Mouse (Mus musculus) hindbrain, embryonic 13.5 days (tissue): ENCODE measurements around the gene Spsb2. TPM values are rescaled to one million over a fixed set of nuclear protein-coding genes. Genes with fewer than 3 reads are reported as not detected.

Source experiments
- ATAC-seq: fragments of 200-750 bp; cut with Nextera tagmentation; 2 replicates; pipeline ENCODE4 v1.8.0; 2017; ENCODE audit warnings: moderate TSS enrichment; ENCODE audit not compliant: low FRiP score
- H3K27ac ChIP-seq: fragments of 300-500 bp; sonication (generic); 2 replicates; pipeline ENCODE4 v1.5.1; 2015; ENCODE audit warnings: inconsistent platforms, mild to moderate bottlenecking, moderate library complexity
- H3K27me3 ChIP-seq: fragments of 300-500 bp; sonication (generic); 2 replicates; pipeline ENCODE4 v1.6.1; 2015; ENCODE audit warnings: mild to moderate bottlenecking, inconsistent platforms
- H3K36me3 ChIP-seq: fragments of 300-500 bp; sonication (generic); 2 replicates; pipeline ENCODE4 v1.6.1; 2015; ENCODE audit warnings: mild to moderate bottlenecking, inconsistent platforms
- H3K4me1 ChIP-seq: fragments of 300-500 bp; sonication (generic); replicated peaks from 2 replicates; pipeline ENCODE4 v1.6.1; 2015; ENCODE audit warnings: inconsistent platforms
- H3K4me2 ChIP-seq: fragments of 300-500 bp; sonication (generic); 2 replicates; pipeline ENCODE4 v1.6.1; 2015; ENCODE audit warnings: inconsistent platforms, mild to moderate bottlenecking, moderate library complexity
- H3K4me3 ChIP-seq: fragments of 300-500 bp; sonication (generic); 2 replicates; pipeline ENCODE4 v1.5.1; 2015; ENCODE audit warnings: mild to moderate bottlenecking, inconsistent platforms
- H3K9ac ChIP-seq: fragments of 300-500 bp; sonication (generic); 2 replicates; pipeline ENCODE4 v1.6.1; 2015; ENCODE audit warnings: mild to moderate bottlenecking, inconsistent platforms
- H3K9me3 ChIP-seq: fragments of 300-500 bp; sonication (generic); 2 replicates; pipeline ENCODE4 v1.6.1; 2016; ENCODE audit warnings: inconsistent platforms
- WGBS: fragments of 180-500 bp; shearing (Covaris S2); methylation state at CpG from one replicate; pipeline ENCODE4 v1.1.7; 2015; 5-methylcytosine and 5-hydroxymethylcytosine counted together
- polyA plus RNA-seq: library from polyadenylated mRNA; unstranded; fragments of >200 nt; fragmentation: Nextera tagmentation; extraction: Ambion mirVana; gene quantifications from 2 replicates; pipeline ENCODE4 v1.2.1, GENCODE M21; 2015

Spsb2 gene
- polyA plus RNA-seq, 1 experiment from 2014 or later: 7.8 TPM

DNA sequence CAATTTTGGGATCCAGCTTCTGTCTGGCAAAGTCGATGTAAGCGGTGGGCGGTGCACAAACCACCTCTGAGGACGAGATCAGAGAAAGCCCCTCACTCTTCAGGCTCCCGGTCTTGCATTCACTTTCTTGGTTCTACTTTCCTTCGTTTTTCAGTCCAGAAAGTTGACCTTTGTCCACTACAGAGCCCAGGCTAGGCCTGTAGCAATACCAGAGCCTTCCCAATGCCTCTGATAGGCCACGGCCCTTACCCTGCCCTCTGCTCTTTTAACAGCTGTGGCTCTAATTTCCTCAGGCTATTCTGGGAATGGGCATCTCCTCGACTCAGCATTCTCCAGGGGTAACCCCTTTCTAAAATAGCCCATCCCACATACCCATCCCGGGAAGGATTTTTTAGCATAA lies 4.4 kb downstream of the Spsb2 start:
- Histone ChIP-seq H3K36me3 (peaks cover 45% of the 10 kb centered on the region), H3K27ac (peak overlapping the region; percentile 88; the same call in 1 of the 2 replicates), H3K4me3 (peak overlapping the region; percentile 59), H3K4me2 (peak overlapping the region; percentile 81), H3K27me3 (no peaks in the 10 kb centered on the region), H3K9ac (peak overlapping the region; percentile 86), H3K9me3 (no peaks in the 10 kb centered on the region), H3K4me1 (peaks cover 58% of the 10 kb centered on the region)
- ATAC-seq: no peak
- WGBS: 19% methylated on average over 9 of the region's 9 CpGs

DNA sequence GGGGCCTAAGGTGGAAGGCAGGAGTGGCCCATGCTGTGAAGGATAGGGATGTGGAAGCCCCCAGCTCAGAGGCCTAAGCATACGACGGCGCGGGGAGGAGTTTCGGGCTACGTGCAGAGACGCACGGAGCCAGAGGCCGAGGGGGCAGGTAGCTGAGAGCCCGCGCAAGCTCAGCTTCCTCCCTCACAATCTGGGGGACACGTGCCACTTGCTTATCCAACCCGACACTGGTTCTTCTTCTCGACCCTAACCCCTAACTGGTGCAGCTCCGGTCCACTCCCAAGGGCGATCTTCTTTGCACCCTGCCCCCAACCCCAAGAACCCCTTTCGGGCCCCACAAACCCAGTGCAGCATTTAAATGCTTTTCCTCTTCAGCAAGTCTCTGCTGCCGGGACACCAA lies 5.0 kb downstream of the Spsb2 start:
- peak overlapping the region; percentile 88 for H3K27ac ChIP-seq
- under 1% methylated on average over 18 of the region's 18 CpGs for WGBS
- H3K4me3 ChIP-seq: peak overlapping the region; percentile 59
- no peaks in the 10 kb centered on the region for H3K27me3 ChIP-seq
- ATAC-seq: peak; percentile 74
- H3K4me2 ChIP-seq: peak overlapping the region; percentile 81
- no peaks in the 10 kb centered on the region for H3K9me3 ChIP-seq
- peaks cover 52% of the 10 kb centered on the region for H3K4me1 ChIP-seq
- peaks cover 51% of the 10 kb centered on the region for H3K36me3 ChIP-seq
- H3K9ac ChIP-seq: peak overlapping the region; percentile 86

DNA sequence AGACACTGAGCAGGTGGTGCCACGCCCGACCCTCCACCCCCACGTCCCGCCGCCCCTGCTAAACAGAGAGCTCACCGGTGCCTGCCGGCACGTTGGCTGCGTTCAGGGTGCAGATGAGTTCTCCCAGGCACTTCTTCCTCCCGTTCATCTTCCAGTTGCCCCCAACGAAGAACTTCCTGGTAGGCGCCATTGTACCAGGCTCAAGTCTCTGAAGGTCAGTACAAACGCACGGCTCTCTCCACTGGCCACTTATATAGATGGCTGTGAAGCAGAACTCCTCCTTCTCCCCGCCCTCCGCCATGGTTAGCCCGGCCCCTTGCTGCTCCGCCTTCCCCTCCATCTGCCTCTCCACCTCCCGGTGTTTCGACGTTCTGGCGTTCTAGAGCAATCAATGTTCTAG lies 5.5 kb downstream of the Spsb2 start, which contains the start of gene Tpi1:
Tpi1 (minus strand) TSS at position 364 of the 400 bp plus-strand sequence.
- WGBS: under 1% methylated on average over 22 of the region's 22 CpGs
- peak within 1 kb of the TSS; percentile 81 for H3K4me2 ChIP-seq
- no peaks in the 10 kb centered on the region for H3K9me3 ChIP-seq
- peak; percentile 84 for ATAC-seq
- H3K36me3 ChIP-seq: peaks cover 55% of the 10 kb centered on the region
- peak within 1 kb of the TSS; percentile 86 for H3K9ac ChIP-seq
- H3K27ac ChIP-seq: peak within 1 kb of the TSS; percentile 88
- peaks cover 48% of the 10 kb centered on the region for H3K4me1 ChIP-seq
- H3K4me3 ChIP-seq: peak within 1 kb of the TSS; percentile 59
- H3K27me3 ChIP-seq: no peaks in the 10 kb centered on the region

DNA sequence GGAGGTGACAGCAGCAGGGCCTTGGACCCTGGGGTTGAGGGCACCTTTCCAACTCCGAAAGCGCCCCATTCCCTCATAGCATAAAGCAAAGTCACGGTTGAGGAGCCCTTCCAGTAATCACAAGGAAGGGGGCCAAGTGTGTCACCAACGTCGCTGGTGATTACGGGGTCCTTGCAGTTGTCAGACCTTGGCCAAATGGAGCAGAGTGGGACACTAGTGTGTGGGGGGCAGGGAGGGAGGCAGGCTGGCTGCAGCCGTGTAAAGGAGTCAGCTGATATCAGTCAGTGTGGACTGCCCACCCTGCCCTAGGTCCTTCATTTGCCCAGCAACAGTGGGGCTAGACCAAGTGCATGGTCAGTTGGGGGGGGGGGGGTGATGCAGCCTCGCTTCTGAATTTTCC lies 6.0 kb downstream of the Spsb2 start:
- Histone ChIP-seq H3K36me3 (peaks cover 61% of the 10 kb centered on the region), H3K9me3 (no peaks in the 10 kb centered on the region)
- ATAC-seq: peak; percentile 47

GRCm38 (mm10) chr6:124814858-124815774 lies 6.7 kb downstream of the Spsb2 start:
- no peak for ATAC-seq
- 67% methylated on average over 9 of the region's 9 CpGs for WGBS
- Histone ChIP-seq H3K36me3 (peaks cover 66% of the 10 kb centered on the region), H3K4me2 (no peak overlapping the region), H3K4me1 (peaks cover 36% of the 10 kb centered on the region), H3K27me3 (no peaks in the 10 kb centered on the region), H3K4me3 (no peak overlapping the region), H3K9me3 (no peaks in the 10 kb centered on the region), H3K27ac (no peak overlapping the region), H3K9ac (peak overlapping the region; percentile 13; the same call in 1 of the 2 replicates)

More for the DNA sequence above, 6.0 kb downstream of the Spsb2 start:
- Histone ChIP-seq H3K27me3 (no peaks in the 10 kb centered on the region), H3K9ac (no peak overlapping the region), H3K4me2 (peak overlapping the region; percentile 81), H3K27ac (peak overlapping the region; percentile 88), H3K4me3 (peak overlapping the region; percentile 59), H3K4me1 (peaks cover 43% of the 10 kb centered on the region)
- 40% methylated on average over 8 of the region's 8 CpGs for WGBS

- no peaks in the 10 kb centered on the region for H3K27me3 ChIP-seq
- ATAC-seq: no peak
- 93% methylated on average over 4 of the region's 4 CpGs for WGBS
Measured at GRCm38 (mm10) chr6:124816611-124817010, 8.2 kb downstream of the Spsb2 start.

DNA sequence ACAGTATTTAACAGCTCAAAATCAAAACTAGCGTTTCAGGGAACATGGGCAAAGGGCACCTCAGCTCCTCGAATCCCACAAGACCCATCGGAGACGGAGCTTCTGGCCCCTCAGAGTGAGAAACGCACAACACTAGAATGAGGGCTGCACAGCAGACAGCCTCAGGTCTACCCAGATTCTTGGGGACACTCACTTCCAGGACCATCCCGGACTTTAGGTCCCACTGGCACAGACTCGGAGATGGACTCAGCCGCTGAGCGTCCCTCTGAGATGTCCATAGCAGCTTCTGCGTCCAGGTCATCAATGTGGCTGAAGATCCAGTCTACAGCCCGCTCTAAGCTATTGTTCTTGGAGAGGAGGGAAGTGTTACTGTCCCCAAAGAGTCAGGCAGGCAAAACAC lies 8.7 kb downstream of the Spsb2 start:
- H3K9ac ChIP-seq: no peak overlapping the region
- WGBS: 98% methylated on average over 11 of the region's 11 CpGs
- no peaks in the 10 kb centered on the region for H3K9me3 ChIP-seq
- no peak for ATAC-seq
- no peak overlapping the region for H3K4me3 ChIP-seq
- H3K36me3 ChIP-seq: peaks cover 74% of the 10 kb centered on the region
- no peaks in the 10 kb centered on the region for H3K27me3 ChIP-seq
- H3K4me1 ChIP-seq: peaks cover 28% of the 10 kb centered on the region
- H3K27ac ChIP-seq: no peak overlapping the region
- H3K4me2 ChIP-seq: no peak overlapping the region

More at GRCm38 (mm10) chr6:124816611-124817010, 8.2 kb downstream of the Spsb2 start:
- Histone ChIP-seq H3K36me3 (peaks cover 74% of the 10 kb centered on the region), H3K4me1 (peaks cover 33% of the 10 kb centered on the region), H3K4me2 (no peak overlapping the region), H3K4me3 (no peak overlapping the region), H3K9me3 (no peaks in the 10 kb centered on the region), H3K9ac (no peak overlapping the region), H3K27ac (no peak overlapping the region)

- ATAC-seq: no peak
- H3K9ac ChIP-seq: no peak overlapping the region
- H3K4me1 ChIP-seq: peaks cover 23% of the 10 kb centered on the region
- peaks cover 77% of the 10 kb centered on the region for H3K36me3 ChIP-seq
- no peak overlapping the region for H3K27ac ChIP-seq
- no peaks in the 10 kb centered on the region for H3K27me3 ChIP-seq
- WGBS: 97% methylated on average over 8 of the region's 8 CpGs
- H3K9me3 ChIP-seq: no peaks in the 10 kb centered on the region
- no peak overlapping the region for H3K4me3 ChIP-seq
- H3K4me2 ChIP-seq: no peak overlapping the region
Measured at GRCm38 (mm10) chr6:124817563-124817962, 9.1 kb downstream of the Spsb2 start.

- 94% methylated on average over 8 of the region's 8 CpGs for whole genome bisulfite sequencing
- Histone ChIP-seq H3K36me3 (peaks cover 81% of the 10 kb centered on the region), H3K4me1 (peaks cover 19% of the 10 kb centered on the region), H3K4me2 (no peak overlapping the region), H3K27me3 (no peaks in the 10 kb centered on the region), H3K9me3 (no peaks in the 10 kb centered on the region), H3K27ac (no peak overlapping the region), H3K9ac (no peak overlapping the region), H3K4me3 (no peak overlapping the region)
- ATAC-seq: no peak
Measured at GRCm38 (mm10) chr6:124817971-124818370, 9.5 kb downstream of the Spsb2 start.

DNA sequence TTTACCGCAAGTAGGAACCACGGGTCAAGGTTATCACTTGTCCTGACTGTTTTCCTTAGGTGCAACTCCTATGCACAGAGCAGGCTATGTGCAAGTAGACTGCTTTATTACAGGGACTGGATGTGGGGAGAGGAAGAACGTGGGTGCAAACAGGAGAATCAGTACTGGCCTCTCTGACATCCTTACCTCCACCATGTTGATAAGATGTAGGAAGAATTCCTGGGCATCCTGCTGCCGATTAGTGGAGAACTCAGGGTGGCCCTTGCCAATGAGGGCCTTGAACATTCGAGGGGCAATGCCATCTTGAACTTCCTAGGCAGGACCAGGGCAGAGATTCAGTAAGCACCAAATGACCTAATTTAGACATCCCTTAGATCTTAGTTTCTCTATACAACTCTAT lies 12.4 kb downstream of the Spsb2 start:
- ATAC-seq: no peak
- Histone ChIP-seq H3K9me3 (no peaks in the 10 kb centered on the region), H3K9ac (no peak overlapping the region), H3K36me3 (peaks cover 99% of the 10 kb centered on the region), H3K4me1 (no peaks in the 10 kb centered on the region), H3K27ac (no peak overlapping the region), H3K27me3 (no peaks in the 10 kb centered on the region), H3K4me2 (no peak overlapping the region), H3K4me3 (no peak overlapping the region)
- WGBS: 97% methylated on average over 5 of the region's 5 CpGs

GRCm38 (mm10) chr6:124822049-124822448 lies 13.6 kb downstream of the Spsb2 start:
- 98% methylated on average over 4 of the region's 4 CpGs for WGBS
- no peaks in the 10 kb centered on the region for H3K9me3 ChIP-seq
- ATAC-seq: no peak

DNA sequence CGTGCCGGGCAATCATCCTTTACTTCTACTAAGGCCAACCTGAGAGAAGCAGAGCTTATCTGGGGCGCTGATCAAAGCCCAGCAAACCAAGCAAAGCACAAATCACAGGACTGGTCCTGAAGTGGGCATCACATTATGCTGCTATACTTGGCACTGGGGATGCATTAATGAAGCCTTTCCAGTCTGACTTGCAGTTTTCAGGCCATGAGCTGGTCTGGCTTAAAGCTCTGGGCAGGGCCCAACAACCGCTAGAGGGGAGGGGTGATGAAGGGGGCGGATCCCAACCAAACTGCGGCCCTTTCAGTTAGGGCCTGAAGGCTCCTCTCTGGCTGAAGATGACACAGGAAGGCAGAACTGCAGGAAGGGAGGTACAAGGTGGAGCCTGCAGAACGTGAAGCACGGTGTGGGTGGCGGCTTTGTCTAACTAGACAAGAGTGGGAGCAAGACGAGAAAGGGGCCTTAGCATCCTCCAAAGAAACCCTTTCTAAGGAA lies 19.7 kb downstream of the Spsb2 start:
- peak overlapping the region; percentile 65 for H3K4me3 ChIP-seq
- H3K27me3 ChIP-seq: no peaks in the 10 kb centered on the region
- H3K9ac ChIP-seq: peak overlapping the region; percentile 80
- peak overlapping the region; percentile 95 for H3K4me2 ChIP-seq
- ATAC-seq: no peak
- H3K36me3 ChIP-seq: peaks cover 40% of the 10 kb centered on the region
- H3K9me3 ChIP-seq: no peaks in the 10 kb centered on the region
- peak overlapping the region; percentile 89 for H3K27ac ChIP-seq
- H3K4me1 ChIP-seq: peaks cover 28% of the 10 kb centered on the region
- 25% methylated on average over 10 of the region's 10 CpGs for WGBS

More at GRCm38 (mm10) chr6:124822049-124822448, 13.6 kb downstream of the Spsb2 start:
- no peak overlapping the region for H3K27ac ChIP-seq
- H3K4me3 ChIP-seq: no peak overlapping the region
- H3K36me3 ChIP-seq: peaks cover 93% of the 10 kb centered on the region
- H3K4me2 ChIP-seq: no peak overlapping the region
- no peaks in the 10 kb centered on the region for H3K27me3 ChIP-seq
- H3K9ac ChIP-seq: no peak overlapping the region
- no peaks in the 10 kb centered on the region; the same call in 1 of the 2 replicates for H3K4me1 ChIP-seq
